Mouse (Mus musculus) skeletal muscle tissue, adult 2 months (tissue): ENCODE data around the gene Rngtt.
"Not testable (repeated sequence)": the region's sequence is repeated elsewhere in the genome, so short reads cannot be mapped to it uniquely, and the experiment has no call there.

Experiments used
- DNase-seq: peaks from one replicate; pipeline ENCODE4 v3.0.0-alpha.2; 2012; ENCODE audit warnings: low read depth, low spot score

Gene Rngtt

GRCm38 (mm10) chr4:33309764-33310757 is at the start of gene Rngtt:
Rngtt (plus strand) TSS chr4:33310311.
- DNase-seq: peak; percentile 92

- DNase-seq: no peak
Observed at GRCm38 (mm10) chr4:33260311-33260710, 49.8 kb upstream of the Rngtt start.

GRCm38 (mm10) chr4:33261311-33261753 is 48.8 kb upstream of the Rngtt start:
- peak; percentile 88 for DNase-seq

- no peak for DNase-seq
Observed at GRCm38 (mm10) chr4:33262897-33263296, 47.2 kb upstream of the Rngtt start.

GRCm38 (mm10) chr4:33264979-33265726 is 45.0 kb upstream of the Rngtt start:
- DNase-seq: no peak

GRCm38 (mm10) chr4:33270386-33271314 is 39.5 kb upstream of the Rngtt start:
- no peak for DNase-seq

GRCm38 (mm10) chr4:33273437-33273836 is 36.7 kb upstream of the Rngtt start:
- DNase-seq: no peak

- DNase-seq: no peak
Observed at GRCm38 (mm10) chr4:33281891-33282685, 28.0 kb upstream of the Rngtt start.

GRCm38 (mm10) chr4:33284083-33284880 is 25.8 kb upstream of the Rngtt start:
- DNase-seq: no peak

- no peak for DNase-seq
Observed at GRCm38 (mm10) chr4:33285448-33285847, 24.7 kb upstream of the Rngtt start.

GRCm38 (mm10) chr4:33289106-33289650 is 20.9 kb upstream of the Rngtt start:
- no peak for DNase-seq

- DNase-seq: peak; percentile 58
Observed at GRCm38 (mm10) chr4:33290002-33290401, 20.1 kb upstream of the Rngtt start, which contains the start of gene Pnrc1. Pnrc1 (minus strand) TSS chr4:33290163.

- no peak for DNase-seq
Observed at GRCm38 (mm10) chr4:33290878-33291277, 19.2 kb upstream of the Rngtt start.

- peak; percentile 56 for DNase-seq
Observed at GRCm38 (mm10) chr4:33292409-33293370, 17.4 kb upstream of the Rngtt start.

- not testable (repeated sequence) for DNase-seq
Observed at GRCm38 (mm10) chr4:33300891-33301665, 9.0 kb upstream of the Rngtt start.

- no peak for DNase-seq
Observed at GRCm38 (mm10) chr4:33303057-33303456, 7.1 kb upstream of the Rngtt start.

GRCm38 (mm10) chr4:33307146-33307545 is 3.0 kb upstream of the Rngtt start:
- DNase-seq: no peak
